31 mouse cellular contexts compared by ENCODE assay signal in genomic region chr7:29158264-29158663, GRCm38 (mm10). TPM values are rescaled to one million over a fixed set of nuclear protein-coding genes. Genes with fewer than 3 reads are reported as not detected.
DNase-seq lines count a peak whose midpoint lies in the region; ATAC-seq and TF ChIP-seq lines count a peak whose summit lies in the region.
"Had no signal": no experiment of that assay in that cellular context is flagged by ENCODE, and none has a peak within 500 bp of the region (broad histone marks: within the 10 kb centered on the region; RNA-seq: fewer than 3 reads in every experiment).

No protein-coding gene starts in this region.

- TF ChIP-seq EP300 in stomach, postnatal 0 days (optimal IDR thresholded peaks at IDR 0.05) = no peak

- WGBS in kidney, postnatal 0 days = 4% methylated on average over 5 of the region's 5 CpGs
- WGBS in embryonic facial prominence, embryonic 10.5 days = under 1% methylated on average over 5 of the region's 5 CpGs
- WGBS in stomach, postnatal 0 days = 5% methylated on average over 5 of the region's 5 CpGs

- 0 out of 2 replicates have a peak overlapping the region, but pooled peaks have one; percentile 28 for H3K9ac ChIP-seq in kidney, postnatal 0 days (ENCODE audit: low read depth, low read length)
- no peak overlapping the region for H3K9ac ChIP-seq in stomach, postnatal 0 days (ENCODE audit: low read length)
- H3K9ac ChIP-seq: embryonic facial prominence, embryonic 15.5 days; heart, embryonic 13.5 days; hindbrain, embryonic 15.5 days; intestine, embryonic 15.5 days; limb, embryonic 12.5 days; midbrain, embryonic 12.5 days; neural tube, embryonic 13.5 days; stomach, embryonic 15.5 days had no signal

- H3K36me3 ChIP-seq in kidney, postnatal 0 days (ENCODE audit: insufficient read depth, low read length) = 0 out of 2 replicates have a peak, but pooled peaks cover 5% of the 10 kb centered on the region
- peaks cover 26% of the 10 kb centered on the region for H3K36me3 ChIP-seq in embryonic facial prominence, embryonic 10.5 days (replicated peaks)
- peaks cover 2% of the 10 kb centered on the region; the same call in 1 of the 2 replicates for H3K36me3 ChIP-seq in stomach, postnatal 0 days (ENCODE audit: control insufficient read depth, insufficient read depth, low read length)
- H3K36me3 ChIP-seq: stomach, embryonic 15.5 days had no signal

- TF ChIP-seq CTCF in kidney, postnatal 0 days (IDR thresholded peaks at IDR 0.05; ENCODE audit: low read depth) = no peak
- no peak for TF ChIP-seq CTCF in stomach, postnatal 0 days (IDR thresholded peaks at IDR 0.05; ENCODE audit: low read depth)

- no peak for DNase-seq in kidney, postnatal 0 days (ENCODE audit: low spot score)
- DNase-seq in kidney, postnatal 10 days = no peak
- peak; percentile 99 for DNase-seq in ES-CJ7 (ENCODE audit: low read depth, low spot score)
- peak; percentile 99 for DNase-seq in R1 (ENCODE audit: low read depth, low spot score)
- DNase-seq in retina, embryonic 14.5 days (ENCODE audit: low spot score) = peak; percentile 43
- DNase-seq in embryonic facial prominence, embryonic 10.5 days (ENCODE audit: low spot score) = no peak
- DNase-seq in stomach, postnatal 0 days (ENCODE audit: low spot score) = no peak
- DNase-seq: adrenal gland, postnatal 25 days; cerebellum, adult 18-20 months; cerebellum, postnatal 25 days; gastrocnemius, postnatal 36 days; heart, adult 2 months; heart, postnatal 14 days; kidney, adult 8-10 months; kidney, postnatal 25 days; lung, adult 18-20 months; lung, postnatal 10 days; right cerebral cortex, adult 18-20 months; thymus, adult 18-20 months; thymus, postnatal 4 days had no signal

- H3K4me1 ChIP-seq in kidney, postnatal 0 days (replicated peaks; ENCODE audit: insufficient read depth, low read length) = 0 out of 2 replicates have a peak, but pooled peaks cover 3% of the 10 kb centered on the region
- peaks cover 37% of the 10 kb centered on the region for H3K4me1 ChIP-seq in embryonic facial prominence, embryonic 10.5 days
- no peaks in the 10 kb centered on the region for H3K4me1 ChIP-seq in stomach, postnatal 0 days (replicated peaks; ENCODE audit: control insufficient read depth, insufficient read depth)

- no peaks in the 10 kb centered on the region for H3K9me3 ChIP-seq in kidney, postnatal 0 days (replicated peaks; ENCODE audit: low read length)
- H3K9me3 ChIP-seq in embryonic facial prominence, embryonic 10.5 days = no peaks in the 10 kb centered on the region
- no peaks in the 10 kb centered on the region for H3K9me3 ChIP-seq in stomach, postnatal 0 days (ENCODE audit: control insufficient read depth, low read length)
- H3K9me3 ChIP-seq: embryonic facial prominence, embryonic 15.5 days; hindbrain, embryonic 15.5 days; limb, embryonic 12.5 days; midbrain, embryonic 12.5 days; neural tube, embryonic 13.5 days; stomach, embryonic 15.5 days had no signal

- no peak overlapping the region for H3K4me3 ChIP-seq in kidney, postnatal 0 days (replicated peaks; ENCODE audit: low read depth, low read length)
- H3K4me3 ChIP-seq in embryonic facial prominence, embryonic 10.5 days = no peak overlapping the region
- no peak overlapping the region for H3K4me3 ChIP-seq in stomach, postnatal 0 days (ENCODE audit: low read depth, low read length)
- H3K4me3 ChIP-seq: embryonic facial prominence, embryonic 15.5 days; heart, adult 2 months; heart, embryonic 13.5 days; hindbrain, embryonic 15.5 days; intestine, embryonic 15.5 days; layer of hippocampus, adult 2 months; limb, embryonic 12.5 days; midbrain, embryonic 12.5 days; myocyte; neural tube, embryonic 13.5 days; stomach, embryonic 15.5 days had no signal

- ATAC-seq in kidney, postnatal 0 days (replicated peaks; ENCODE audit: low FRiP score, low read depth) = no peak
- ATAC-seq in stomach, postnatal 0 days (ENCODE audit: low FRiP score, low TSS enrichment) = no peak
- ATAC-seq: intestine, embryonic 15.5 days had no signal

- H3K27me3 ChIP-seq in kidney, postnatal 0 days (ENCODE audit: insufficient read depth, low read length) = peaks cover 5% of the 10 kb centered on the region; the same call in 1 of the 2 replicates
- H3K27me3 ChIP-seq in embryonic facial prominence, embryonic 10.5 days (replicated peaks; ENCODE audit: low read depth, poor library complexity, severe bottlenecking) = peaks cover 49% of the 10 kb centered on the region
- no peaks in the 10 kb centered on the region for H3K27me3 ChIP-seq in stomach, postnatal 0 days (ENCODE audit: control insufficient read depth, insufficient read depth, low read length)

- no peak overlapping the region for H3K27ac ChIP-seq in kidney, postnatal 0 days
- H3K27ac ChIP-seq in embryonic facial prominence, embryonic 10.5 days (replicated peaks) = no peak overlapping the region
- H3K27ac ChIP-seq in stomach, postnatal 0 days (replicated peaks) = no peak overlapping the region
- H3K27ac ChIP-seq: embryonic facial prominence, embryonic 15.5 days; heart, adult 2 months; heart, embryonic 13.5 days; hindbrain, embryonic 15.5 days; intestine, embryonic 15.5 days; layer of hippocampus, adult 2 months; limb, embryonic 12.5 days; midbrain, embryonic 12.5 days; neural tube, embryonic 13.5 days; stomach, embryonic 15.5 days had no signal

- H3K4me2 ChIP-seq in kidney, postnatal 0 days (ENCODE audit: low read length) = no peak overlapping the region
- H3K4me2 ChIP-seq in stomach, postnatal 0 days (replicated peaks; ENCODE audit: low read depth) = no peak overlapping the region
- H3K4me2 ChIP-seq: embryonic facial prominence, embryonic 15.5 days; heart, embryonic 13.5 days; hindbrain, embryonic 15.5 days; intestine, embryonic 15.5 days; limb, embryonic 12.5 days; liver, embryonic 11.5 days; midbrain, embryonic 12.5 days; neural tube, embryonic 13.5 days; stomach, embryonic 15.5 days had no signal

RNA-seq across cellular contexts. Expression of gene Fam98c, which starts 2.2 kb away (rescaled TPM):
- polyA plus RNA-seq in kidney, postnatal 0 days (2015; fragmentation: Nextera tagmentation; extraction: Ambion mirVana) = 27.3 and 30.0 TPM in 2 replicates
- polyA plus RNA-seq in embryonic facial prominence, embryonic 10.5 days (2016; fragmentation: Nextera tagmentation; extraction: Ambion mirVana) = 10.8 and 12.3 TPM in 2 replicates
- polyA plus RNA-seq in stomach, postnatal 0 days (2015; fragmentation: Nextera tagmentation; extraction: Ambion mirVana) = 32.8 and 38.8 TPM in 2 replicates

RNA-seq across cellular contexts. Expression of gene Ggn, which starts 11.7 kb away (rescaled TPM):
- 0.70 and 0.71 TPM in 2 replicates for polyA plus RNA-seq in kidney, postnatal 0 days (2015; fragmentation: Nextera tagmentation; extraction: Ambion mirVana)
- 0.48 and 0.55 TPM in 2 replicates for polyA plus RNA-seq in embryonic facial prominence, embryonic 10.5 days (2016; fragmentation: Nextera tagmentation; extraction: Ambion mirVana)
- polyA plus RNA-seq in stomach, postnatal 0 days (2015; fragmentation: Nextera tagmentation; extraction: Ambion mirVana) = 0.29 and 0.46 TPM in 2 replicates

RNA-seq across cellular contexts. Expression of gene Spred3, which starts 11.9 kb away (rescaled TPM):
- polyA plus RNA-seq in kidney, postnatal 0 days (2015; fragmentation: Nextera tagmentation; extraction: Ambion mirVana) = 1.6 and 2.3 TPM in 2 replicates
- polyA plus RNA-seq in embryonic facial prominence, embryonic 10.5 days (2016; fragmentation: Nextera tagmentation; extraction: Ambion mirVana) = 3.3 and 4.1 TPM in 2 replicates
- 0.95 and 1.0 TPM in 2 replicates for polyA plus RNA-seq in stomach, postnatal 0 days (2015; fragmentation: Nextera tagmentation; extraction: Ambion mirVana)

RNA-seq across cellular contexts. Expression of gene Psmd8, which starts 22.2 kb away (rescaled TPM):
- polyA plus RNA-seq in kidney, postnatal 0 days (2015; fragmentation: Nextera tagmentation; extraction: Ambion mirVana) = 296 and 298 TPM in 2 replicates
- polyA plus RNA-seq in embryonic facial prominence, embryonic 10.5 days (2016; fragmentation: Nextera tagmentation; extraction: Ambion mirVana) = 303 and 307 TPM in 2 replicates
- 262 and 269 TPM in 2 replicates for polyA plus RNA-seq in stomach, postnatal 0 days (2015; fragmentation: Nextera tagmentation; extraction: Ambion mirVana)

RNA-seq across cellular contexts. Expression of gene Rasgrp4, which starts 23.6 kb away (rescaled TPM):
- polyA plus RNA-seq in kidney, postnatal 0 days (2015; fragmentation: Nextera tagmentation; extraction: Ambion mirVana) = 0.49 and 1.2 TPM in 2 replicates
- 0.66 and 0.73 TPM in 2 replicates for polyA plus RNA-seq in embryonic facial prominence, embryonic 10.5 days (2016; fragmentation: Nextera tagmentation; extraction: Ambion mirVana)
- 0.15 and 0.35 TPM in 2 replicates for polyA plus RNA-seq in stomach, postnatal 0 days (2015; fragmentation: Nextera tagmentation; extraction: Ambion mirVana)

Comparison
In these comparisons a context has a peak if more than half of its experiments do, and no peak if none do; other contexts are left out.
1. DNase-seq: peak in ES-CJ7 (single experiment), R1 (single experiment) and retina, embryonic 14.5 days (single experiment); none in kidney, postnatal 0 days (single experiment), kidney, postnatal 10 days (single experiment), embryonic facial prominence, embryonic 10.5 days (single experiment) and stomach, postnatal 0 days (single experiment).